Mouse (Mus musculus) CH12.LX (cell line): Measurements from ENCODE around the gene Jph2.

Source experiments
- CTCF ChIP-seq, 2 experiments: IDR thresholded peaks in 1 of 2; conservative IDR thresholded peaks in 1 of 2; 2 replicates each; pipeline ENCODE4 v1.5.1; 2011 to 2012; ENCODE audit warnings: low read depth in 2 of 2, low read length in 2 of 2, improper control_type of control experiment in 1 of 2, inconsistent platforms in 1 of 2, mild to moderate bottlenecking in 1 of 2, moderate library complexity in 1 of 2
- ELF1 ChIP-seq: IDR thresholded peaks from 2 replicates; pipeline ENCODE4 v1.6.1; 2014; ENCODE audit warnings: low read depth, mild to moderate bottlenecking, inconsistent platforms, low read length, improper control_type of control experiment
- EP300 ChIP-seq: IDR thresholded peaks from 2 replicates; pipeline ENCODE4 v1.6.1; 2011; ENCODE audit warnings: low read length, improper control_type of control experiment
- ETS1 ChIP-seq: conservative IDR thresholded peaks from 2 replicates; pipeline ENCODE4 v1.6.1; 2012; ENCODE audit warnings: low read depth, mild to moderate bottlenecking, inconsistent platforms, low read length, improper control_type of control experiment, moderate library complexity
- GABPA ChIP-seq: IDR thresholded peaks from 2 replicates; pipeline ENCODE4 v1.6.1; 2012; ENCODE audit warnings: low read depth, low read length, improper control_type of control experiment, inconsistent platforms; ENCODE audit not compliant: insufficient replicate concordance
- JUND ChIP-seq: conservative IDR thresholded peaks from 2 replicates; pipeline ENCODE4 v1.6.1; 2011; ENCODE audit warnings: low read depth, low read length, improper control_type of control experiment
- MAX ChIP-seq: IDR thresholded peaks from 2 replicates; pipeline ENCODE4 v1.6.1; 2011; ENCODE audit warnings: low read length, improper control_type of control experiment
- MEF2A ChIP-seq: IDR thresholded peaks from 2 replicates; pipeline ENCODE4 v1.6.1; 2014; ENCODE audit warnings: low read depth, mild to moderate bottlenecking, inconsistent platforms, low read length, improper control_type of control experiment, borderline replicate concordance
- POLR2A ChIP-seq: IDR thresholded peaks from 2 replicates; pipeline ENCODE4 v1.6.1; 2011; ENCODE audit warnings: low read depth, mild to moderate bottlenecking, improper control_type of control experiment, low read length
- UBTF ChIP-seq: IDR thresholded peaks from 2 replicates; pipeline ENCODE4 v1.6.1; 2012; ENCODE audit warnings: low read depth, mild to moderate bottlenecking, inconsistent platforms, low read length, improper control_type of control experiment, moderate library complexity
- ZC3H11A ChIP-seq: IDR thresholded peaks from 2 replicates; pipeline ENCODE4 v1.6.1; 2012; ENCODE audit warnings: low read depth, mild to moderate bottlenecking, inconsistent platforms, low read length, improper control_type of control experiment

DNA sequence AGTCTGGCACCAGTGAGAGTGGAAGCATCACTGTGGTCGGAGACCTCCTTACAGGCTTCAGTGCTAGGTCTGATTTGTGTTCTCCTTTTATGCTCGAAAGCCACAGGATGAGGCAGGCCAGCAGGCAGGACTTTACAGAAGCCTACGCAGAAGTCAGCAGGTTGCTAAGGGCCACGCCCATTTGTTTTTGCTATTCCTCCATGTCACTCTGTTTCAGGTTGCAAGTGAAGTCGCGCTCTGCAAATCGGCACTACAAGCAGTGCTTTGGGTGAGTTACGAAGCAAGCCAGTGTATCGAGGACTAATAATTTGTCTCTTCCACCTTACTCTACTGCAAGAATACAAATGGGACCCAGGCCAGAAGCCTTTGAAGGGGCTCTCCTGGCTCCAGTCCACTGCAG is 33.5 kb upstream of the Jph2 start:
- TF ChIP-seq GABPA (no peak), POLR2A (no peak), CTCF (conservative IDR thresholded peaks at IDR 0.05 in 1 of 2, IDR thresholded peaks at IDR 0.05 in 1 of 2; ENCODE audit: low read depth in 2 of 2, low read length in 2 of 2) (no peak), MAX (no peak), UBTF (no peak), EP300 (no peak), ELF1 (no peak), ZC3H11A (no peak), ETS1 (no peak), JUND (no peak), MEF2A (no peak)
